Mouse (Mus musculus) naive thymus-derived CD4-positive, alpha-beta T cell, adult 2 months (primary cell): ENCODE results near the gene Iqch.
"Not testable (repeated sequence)": the region's sequence is repeated elsewhere in the genome, so short reads cannot be mapped to it uniquely, and the experiment has no call there.

Experiments used
- DNase-seq: peaks from one replicate; pipeline ENCODE4 v3.0.0-alpha.2; 2011; ENCODE audit warnings: low read depth

The Iqch gene

GRCm38 (mm10) chr9:63563436-63563835 lies 38.9 kb downstream of the Iqch start:
- no peak for DNase-seq

GRCm38 (mm10) chr9:63561931-63562330 lies 40.4 kb downstream of the Iqch start:
- DNase-seq: no peak

DNA sequence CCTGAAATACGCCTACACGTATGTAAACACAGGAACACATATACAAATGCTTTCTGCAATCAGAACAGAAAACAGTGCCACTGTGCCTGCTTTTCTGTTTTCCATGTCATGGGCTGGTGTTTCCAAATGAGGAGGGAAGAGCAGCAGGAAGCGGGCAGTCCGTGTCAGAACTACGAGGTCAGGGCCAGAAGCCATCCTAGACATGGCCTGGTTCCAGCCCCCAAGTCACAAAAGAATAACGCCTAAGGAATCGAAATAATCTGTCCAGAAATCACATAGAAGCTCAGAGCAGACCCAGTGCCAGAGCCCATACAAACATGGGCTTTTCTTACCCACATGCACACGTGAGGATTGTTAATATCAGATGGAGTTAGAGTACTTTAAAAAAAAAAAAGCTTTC lies 45.4 kb downstream of the Iqch start:
- DNase-seq: no peak

- no peak for DNase-seq
Observed at GRCm38 (mm10) chr9:63556316-63556715, 46.0 kb downstream of the Iqch start.

DNA sequence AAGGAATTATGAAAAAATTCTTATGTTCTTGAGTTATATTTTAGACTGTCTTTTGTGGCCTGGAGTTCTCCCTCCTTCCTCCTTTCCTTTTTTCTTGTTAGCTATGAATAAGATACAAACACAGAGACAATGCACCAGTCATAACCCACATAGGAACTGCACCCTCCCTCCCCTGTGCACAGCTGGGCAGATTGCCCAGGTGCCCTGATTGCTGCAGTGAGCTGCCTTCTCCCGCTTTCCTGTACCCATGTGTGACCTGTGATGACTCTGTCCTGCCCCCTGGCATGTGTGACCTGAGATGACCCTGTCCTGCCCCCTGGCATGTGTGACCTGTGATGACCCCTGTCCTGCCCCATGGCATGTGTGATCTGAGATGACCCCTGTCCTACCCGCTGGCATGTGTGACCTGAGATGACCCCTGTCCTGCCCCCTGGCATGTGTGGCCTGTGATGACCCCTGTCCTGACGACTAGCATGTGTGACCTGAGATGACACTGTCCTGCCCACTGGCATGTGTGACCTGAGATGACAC lies 46.8 kb downstream of the Iqch start:
- no peak for DNase-seq

DNA sequence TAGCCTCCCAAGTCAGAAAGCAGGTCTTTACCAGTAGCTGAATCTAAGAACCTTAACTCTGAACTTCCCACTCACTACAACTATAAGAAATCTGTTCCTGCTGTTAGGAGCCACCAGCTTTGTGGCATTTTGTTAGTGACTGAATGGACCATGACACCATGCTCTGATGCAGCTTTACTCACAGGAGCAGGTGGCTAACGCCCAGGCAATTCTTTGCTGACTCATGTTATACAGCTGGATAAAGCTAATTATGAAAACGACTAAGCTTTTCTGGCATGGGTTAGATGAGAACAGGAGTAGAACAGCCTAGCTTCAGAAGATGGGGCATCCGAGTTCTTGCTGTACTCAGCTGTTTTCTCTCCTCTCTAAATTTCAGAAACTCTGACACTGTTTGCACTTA lies 48.7 kb downstream of the Iqch start:
- no peak for DNase-seq

- not testable (repeated sequence) for DNase-seq
Observed at GRCm38 (mm10) chr9:63550701-63551100, 51.6 kb downstream of the Iqch start.

DNA sequence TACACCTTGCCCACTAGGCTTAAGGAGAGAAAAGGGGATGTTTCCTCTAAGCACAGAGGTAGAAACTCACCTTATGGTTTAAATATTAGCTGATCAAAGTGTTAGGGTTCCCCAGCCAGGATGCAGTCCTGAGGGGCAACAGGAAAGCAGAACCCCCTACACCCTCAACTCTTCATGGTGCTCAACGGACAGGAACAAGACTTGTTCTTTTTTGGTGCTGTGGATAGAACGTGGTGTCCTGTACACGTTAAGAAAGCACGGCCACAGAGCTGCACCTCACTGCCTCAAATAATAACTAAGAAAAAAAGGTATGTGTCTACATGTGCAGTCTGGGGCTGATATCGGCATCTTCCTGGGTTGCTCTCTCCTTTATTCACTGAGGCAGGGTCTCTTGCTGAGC lies 53.3 kb downstream of the Iqch start:
- DNase-seq: no peak

- DNase-seq: no peak
Observed at GRCm38 (mm10) chr9:63541926-63542325, 60.4 kb downstream of the Iqch start.

DNA sequence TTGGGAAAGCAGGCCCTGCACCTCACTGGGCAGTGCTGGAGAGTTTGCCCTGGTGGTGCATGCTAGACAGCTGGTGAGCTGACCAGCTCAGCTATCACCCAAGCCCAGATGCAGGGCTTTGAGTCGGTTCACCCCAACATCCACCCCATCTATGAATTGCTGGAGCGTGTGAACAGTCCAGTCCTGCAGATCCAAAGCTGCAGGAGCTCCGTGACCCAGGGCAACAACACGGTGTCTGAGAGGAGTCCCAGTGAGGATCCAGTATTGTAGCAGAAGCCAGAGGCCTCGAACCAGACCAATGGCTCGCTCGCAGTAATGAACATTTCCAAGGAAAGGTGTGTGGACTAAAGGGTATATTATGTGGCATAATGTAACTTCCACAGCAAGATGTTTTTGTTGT lies 61.0 kb downstream of the Iqch start:
- no peak for DNase-seq

- DNase-seq: no peak
Observed at GRCm38 (mm10) chr9:63537489-63537888, 64.8 kb downstream of the Iqch start.

- no peak for DNase-seq
Observed at GRCm38 (mm10) chr9:63535042-63535441, 67.3 kb downstream of the Iqch start.

DNA sequence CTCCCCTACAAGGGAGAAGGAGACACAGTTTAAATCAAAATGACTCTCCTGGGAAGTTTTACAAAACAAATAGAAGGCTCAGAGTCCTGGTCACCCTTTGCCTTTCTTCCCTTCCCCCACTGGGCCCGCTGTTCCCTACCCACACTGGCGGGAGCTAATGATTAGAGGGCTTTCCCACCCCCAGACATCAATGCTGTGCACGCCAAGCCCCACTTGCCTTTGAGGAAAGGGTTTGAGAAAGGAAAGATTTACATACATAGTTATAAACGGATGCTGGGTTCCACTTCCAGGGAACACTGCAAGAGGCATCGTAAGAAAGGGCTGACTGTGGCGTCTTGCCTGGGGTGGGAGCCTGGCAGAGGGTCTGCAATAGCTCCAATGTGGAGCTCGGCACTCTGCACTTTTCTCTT lies 67.9 kb downstream of the Iqch start:
- DNase-seq: no peak

DNA sequence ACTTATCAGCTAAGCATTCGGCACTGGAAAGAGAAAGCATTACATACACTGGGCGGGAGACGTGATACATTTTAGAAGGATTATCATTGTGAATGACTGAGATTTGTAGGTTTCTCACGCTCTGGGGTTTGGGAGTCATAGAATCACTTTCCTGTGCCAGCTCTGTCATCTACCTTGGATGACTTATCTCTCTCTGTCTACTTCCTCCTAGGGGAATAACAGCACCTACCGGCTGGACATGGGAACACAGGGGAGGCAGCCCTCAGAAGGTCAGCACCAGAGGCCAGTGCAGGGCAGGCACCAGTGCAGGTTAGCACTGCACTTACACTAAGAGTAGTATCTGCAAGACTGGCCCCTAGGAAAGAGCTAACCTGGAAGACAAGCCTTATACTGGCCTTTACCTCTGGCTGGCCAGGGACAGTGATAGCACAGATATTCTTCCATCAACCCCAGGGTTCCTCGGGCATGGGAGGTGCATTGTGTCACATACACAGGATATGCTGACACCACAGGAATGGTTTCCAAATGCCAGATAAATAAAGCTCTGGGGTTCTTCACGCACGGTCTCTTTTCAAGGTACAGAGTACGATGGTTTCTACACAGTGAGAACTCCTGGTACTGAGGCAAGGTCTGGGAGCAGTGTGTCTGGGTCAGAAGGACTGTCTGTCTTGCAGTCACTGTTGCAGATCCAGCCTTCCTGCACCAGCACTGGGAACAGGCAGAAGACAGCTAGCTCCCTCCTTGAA lies 69.2 kb downstream of the Iqch start:
- DNase-seq: no peak

DNA sequence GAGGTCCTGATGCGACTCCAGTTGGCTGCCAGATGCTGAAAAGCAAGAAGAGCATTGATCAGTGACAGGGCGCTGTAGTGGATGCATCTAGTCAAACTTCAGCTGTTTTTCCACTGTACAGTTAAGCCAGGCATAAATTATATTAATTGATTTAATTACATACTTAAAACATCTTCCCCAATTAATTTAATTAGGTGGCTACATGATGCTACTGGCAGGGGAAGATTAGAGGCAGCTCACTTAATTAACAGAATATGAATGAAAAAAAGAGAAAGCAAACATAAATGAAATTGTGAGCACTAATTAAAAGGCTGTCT lies 78.4 kb downstream of the Iqch start:
- no peak for DNase-seq

DNA sequence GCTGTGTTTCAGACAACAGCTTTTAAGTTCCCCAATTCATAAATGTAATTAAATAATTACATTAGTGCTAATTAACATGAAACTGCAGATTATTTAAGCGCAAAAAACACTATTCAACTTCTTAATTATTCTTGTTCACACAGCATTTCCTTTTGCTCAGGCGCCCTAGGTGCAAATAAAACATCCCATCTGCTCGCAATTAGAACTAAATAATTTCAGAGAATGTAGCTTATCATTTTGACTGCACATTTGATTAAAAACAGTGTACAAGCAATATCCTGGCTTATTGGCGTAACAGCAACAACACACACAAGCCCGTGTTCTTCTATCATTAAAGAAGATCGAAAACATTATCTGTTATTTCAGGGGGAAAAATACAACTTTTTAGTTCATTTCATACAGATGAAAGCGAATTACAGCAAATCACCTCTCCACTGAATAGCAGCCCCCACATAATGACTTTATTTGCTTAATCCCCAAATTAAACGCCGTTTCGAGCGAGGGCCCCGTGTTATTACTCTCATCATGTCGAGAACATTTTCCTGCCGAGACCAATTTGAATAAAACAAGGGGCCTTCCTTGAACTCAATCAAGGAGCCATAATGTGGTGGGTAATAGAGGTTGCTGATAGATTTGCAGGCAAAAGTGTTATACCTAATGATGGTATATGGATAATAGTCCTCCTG lies 78.9 kb downstream of the Iqch start:
- no peak for DNase-seq

- peak; percentile 26 for DNase-seq
Observed at GRCm38 (mm10) chr9:63512851-63513250, 89.4 kb downstream of the Iqch start.

GRCm38 (mm10) chr9:63511034-63511433 lies 91.3 kb downstream of the Iqch start:
- no peak for DNase-seq

DNA sequence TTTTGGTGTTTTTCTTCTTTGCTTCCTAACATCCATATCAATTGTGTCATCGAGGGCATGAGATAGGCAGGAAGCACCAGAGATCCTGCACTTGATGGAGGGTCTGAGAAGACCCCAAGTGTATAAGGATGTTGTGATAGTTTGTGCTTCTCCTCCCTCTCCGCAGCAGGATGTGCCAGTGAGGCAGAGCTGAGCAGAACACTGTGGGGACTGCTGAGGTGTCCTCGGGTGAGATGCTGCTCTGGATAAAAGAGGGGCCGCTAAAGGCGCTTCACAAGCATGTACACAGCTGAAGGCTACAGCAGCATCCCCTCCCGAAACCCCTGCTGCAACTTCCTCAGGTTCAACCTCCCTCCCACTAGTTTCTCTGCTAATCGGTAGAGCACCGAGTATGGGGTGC lies 95.2 kb downstream of the Iqch start:
- peak; percentile 23 for DNase-seq

- DNase-seq: no peak
Observed at GRCm38 (mm10) chr9:63503890-63504289, 98.4 kb downstream of the Iqch start.

GRCm38 (mm10) chr9:63501516-63501915 lies 100.8 kb downstream of the Iqch start:
- DNase-seq: no peak

DNA sequence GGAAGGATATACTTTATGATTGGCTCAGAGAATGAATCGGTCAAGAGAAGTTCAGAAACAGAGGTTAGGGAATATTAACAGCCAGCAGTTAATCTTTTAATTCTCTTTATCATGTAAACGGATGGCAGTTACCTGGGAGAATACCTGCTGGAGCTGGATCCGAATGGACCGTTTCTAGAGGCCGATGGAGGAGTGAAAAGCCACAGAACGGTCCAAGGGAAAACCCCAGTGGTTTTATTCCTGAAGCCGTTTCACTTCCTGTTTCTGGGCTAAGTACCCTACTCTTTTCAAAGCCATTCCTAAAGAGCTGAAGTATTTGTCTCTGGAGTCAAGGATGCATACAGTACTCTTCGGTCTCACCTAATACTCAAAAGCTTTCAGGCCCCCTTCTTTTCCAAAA lies 102.4 kb downstream of the Iqch start:
- DNase-seq: no peak

- no peak for DNase-seq
Observed at GRCm38 (mm10) chr9:63495786-63496185, 106.5 kb downstream of the Iqch start.

GRCm38 (mm10) chr9:63493746-63494145 lies 108.5 kb downstream of the Iqch start:
- DNase-seq: no peak
